Mouse (Mus musculus): ENCODE measurements around the gene Rpf2. TPM values are rescaled to one million over a fixed set of nuclear protein-coding genes. Genes with fewer than 3 reads are reported as not detected.

The Rpf2 gene
- polyA plus RNA-seq, 1 experiment from 2014 or later, result 61.9 TPM

- no peak for ATAC-seq (replicated peaks)
- Histone ChIP-seq H3K27me3 (replicated peaks) (no peaks in the 10 kb centered on the region), H3K4me2 (no peak overlapping the region), H3K9me3 (no peaks in the 10 kb centered on the region), H3K4me3 (no peak overlapping the region), H3K9ac (no peak overlapping the region), H3K27ac (no peak overlapping the region), H3K4me1 (no peaks in the 10 kb centered on the region), H3K36me3 (replicated peaks) (peaks cover 32% of the 10 kb centered on the region)
- WGBS, result 97% methylated on average over 5 of the region's 5 CpGs
Observed at GRCm38 (mm10) chr10:40237826-40238225, 9.0 kb downstream of the Rpf2 start.

- no peaks in the 10 kb centered on the region for H3K9me3 ChIP-seq
- no peaks in the 10 kb centered on the region for H3K4me1 ChIP-seq
- H3K4me3 ChIP-seq, result no peak overlapping the region
- no peak overlapping the region for H3K27ac ChIP-seq
- 88% methylated on average over 3 of the region's 3 CpGs for WGBS
- H3K27me3 ChIP-seq (replicated peaks), result no peaks in the 10 kb centered on the region
- H3K4me2 ChIP-seq, result no peak overlapping the region
- no peak overlapping the region for H3K9ac ChIP-seq
- ATAC-seq (replicated peaks), result no peak
- peaks cover 42% of the 10 kb centered on the region for H3K36me3 ChIP-seq (replicated peaks)
Observed at GRCm38 (mm10) chr10:40233241-40233640, 13.6 kb downstream of the Rpf2 start.

- Histone ChIP-seq H3K4me2 (no peak overlapping the region), H3K36me3 (replicated peaks) (peaks cover 38% of the 10 kb centered on the region), H3K27ac (no peak overlapping the region), H3K4me1 (no peaks in the 10 kb centered on the region), H3K4me3 (no peak overlapping the region), H3K9ac (no peak overlapping the region), H3K9me3 (no peaks in the 10 kb centered on the region), H3K27me3 (replicated peaks) (no peaks in the 10 kb centered on the region)
- no peak for ATAC-seq (replicated peaks)
- 86% methylated on average over 7 of the region's 7 CpGs for WGBS
Observed at GRCm38 (mm10) chr10:40232442-40232841, 14.4 kb downstream of the Rpf2 start.

GRCm38 (mm10) chr10:40229725-40230124 lies 17.1 kb downstream of the Rpf2 start:
- Histone ChIP-seq H3K27ac (no peak overlapping the region), H3K9ac (no peak overlapping the region), H3K9me3 (no peaks in the 10 kb centered on the region), H3K4me1 (no peaks in the 10 kb centered on the region), H3K4me2 (no peak overlapping the region), H3K36me3 (replicated peaks) (peaks cover 43% of the 10 kb centered on the region), H3K27me3 (replicated peaks) (no peaks in the 10 kb centered on the region), H3K4me3 (no peak overlapping the region)
- no peak for ATAC-seq (replicated peaks)
- WGBS, result 100% methylated on average over 1 of the region's 1 CpGs

GRCm38 (mm10) chr10:40227660-40228303 lies 19.1 kb downstream of the Rpf2 start:
- Histone ChIP-seq H3K36me3 (replicated peaks) (peaks cover 49% of the 10 kb centered on the region), H3K9ac (no peak overlapping the region), H3K4me2 (no peak overlapping the region), H3K4me3 (no peak overlapping the region), H3K4me1 (no peaks in the 10 kb centered on the region), H3K9me3 (no peaks in the 10 kb centered on the region), H3K27me3 (replicated peaks) (no peaks in the 10 kb centered on the region), H3K27ac (no peak overlapping the region)
- no peak for ATAC-seq (replicated peaks)
- 87% methylated on average over 4 of the region's 4 CpGs for WGBS

- H3K4me3 ChIP-seq, result no peak overlapping the region
- H3K27ac ChIP-seq, result no peak overlapping the region
- WGBS, result 80% methylated on average over 3 of the region's 3 CpGs
- no peak overlapping the region for H3K9ac ChIP-seq
- peaks cover 13% of the 10 kb centered on the region for H3K36me3 ChIP-seq (replicated peaks)
- H3K9me3 ChIP-seq, result no peaks in the 10 kb centered on the region
- no peaks in the 10 kb centered on the region for H3K4me1 ChIP-seq
- no peaks in the 10 kb centered on the region for H3K27me3 ChIP-seq (replicated peaks)
- no peak for ATAC-seq (replicated peaks)
- H3K4me2 ChIP-seq, result no peak overlapping the region
Observed at GRCm38 (mm10) chr10:40218874-40219273, 28.0 kb downstream of the Rpf2 start.

- Histone ChIP-seq H3K27me3 (replicated peaks) (no peaks in the 10 kb centered on the region), H3K4me2 (no peak overlapping the region), H3K4me1 (no peaks in the 10 kb centered on the region), H3K27ac (no peak overlapping the region), H3K9me3 (no peaks in the 10 kb centered on the region), H3K36me3 (replicated peaks) (no peaks in the 10 kb centered on the region), H3K4me3 (no peak overlapping the region), H3K9ac (no peak overlapping the region)
- ATAC-seq (replicated peaks), result peak; percentile 81
- WGBS, result 41% methylated on average over 13 of the region's 13 CpGs
Observed at GRCm38 (mm10) chr10:40212443-40213169, 34.2 kb downstream of the Rpf2 start.

GRCm38 (mm10) chr10:40195001-40195400 lies 51.8 kb downstream of the Rpf2 start:
- no peak overlapping the region for H3K9ac ChIP-seq
- H3K4me1 ChIP-seq, result no peaks in the 10 kb centered on the region
- 86% methylated on average over 6 of the region's 6 CpGs for WGBS

GRCm38 (mm10) chr10:40192010-40192935 lies 54.6 kb downstream of the Rpf2 start:
- Histone ChIP-seq H3K27me3 (replicated peaks) (no peaks in the 10 kb centered on the region), H3K9me3 (no peaks in the 10 kb centered on the region), H3K4me3 (no peak overlapping the region), H3K27ac (no peak overlapping the region), H3K9ac (no peak overlapping the region), H3K36me3 (replicated peaks) (no peaks in the 10 kb centered on the region), H3K4me2 (no peak overlapping the region), H3K4me1 (no peaks in the 10 kb centered on the region)
- ATAC-seq (replicated peaks), result no peak
- 79% methylated on average over 18 of the region's 18 CpGs for WGBS

More at GRCm38 (mm10) chr10:40195001-40195400, 51.8 kb downstream of the Rpf2 start:
- no peak overlapping the region for H3K27ac ChIP-seq
- no peak overlapping the region for H3K4me3 ChIP-seq
- H3K9me3 ChIP-seq, result no peaks in the 10 kb centered on the region
- H3K36me3 ChIP-seq (replicated peaks), result no peaks in the 10 kb centered on the region
- ATAC-seq (replicated peaks), result no peak
- no peak overlapping the region for H3K4me2 ChIP-seq
- no peaks in the 10 kb centered on the region for H3K27me3 ChIP-seq (replicated peaks)

- no peaks in the 10 kb centered on the region for H3K9me3 ChIP-seq
- H3K9ac ChIP-seq, result no peak overlapping the region
- H3K4me2 ChIP-seq, result no peak overlapping the region
- 68% methylated on average over 22 of the region's 22 CpGs for WGBS
- H3K4me3 ChIP-seq, result no peak overlapping the region
- ATAC-seq (replicated peaks), result no peak
- H3K36me3 ChIP-seq (replicated peaks), result no peaks in the 10 kb centered on the region
- H3K27ac ChIP-seq, result no peak overlapping the region
- H3K27me3 ChIP-seq (replicated peaks), result no peaks in the 10 kb centered on the region
- no peaks in the 10 kb centered on the region for H3K4me1 ChIP-seq
Observed at GRCm38 (mm10) chr10:40191338-40191979, 55.4 kb downstream of the Rpf2 start.

GRCm38 (mm10) chr10:40190871-40191270 lies 56.0 kb downstream of the Rpf2 start:
- no peak for ATAC-seq (replicated peaks)
- WGBS, result 89% methylated on average over 8 of the region's 8 CpGs
- Histone ChIP-seq H3K4me3 (no peak overlapping the region), H3K9me3 (no peaks in the 10 kb centered on the region), H3K4me2 (no peak overlapping the region), H3K27me3 (replicated peaks) (no peaks in the 10 kb centered on the region), H3K36me3 (replicated peaks) (no peaks in the 10 kb centered on the region), H3K27ac (no peak overlapping the region), H3K4me1 (no peaks in the 10 kb centered on the region), H3K9ac (no peak overlapping the region)

GRCm38 (mm10) chr10:40189689-40190088 lies 57.1 kb downstream of the Rpf2 start:
- ATAC-seq (replicated peaks), result no peak
- WGBS, result 96% methylated on average over 2 of the region's 2 CpGs
- H3K4me1 ChIP-seq, result no peaks in the 10 kb centered on the region
- H3K4me2 ChIP-seq, result no peak overlapping the region
- no peaks in the 10 kb centered on the region for H3K9me3 ChIP-seq
- no peak overlapping the region for H3K4me3 ChIP-seq
- no peaks in the 10 kb centered on the region for H3K27me3 ChIP-seq (replicated peaks)
- no peak overlapping the region for H3K9ac ChIP-seq
- H3K36me3 ChIP-seq (replicated peaks), result no peaks in the 10 kb centered on the region
- no peak overlapping the region for H3K27ac ChIP-seq
